Mouse (Mus musculus): Measurements from ENCODE around the gene Ctnna2. TPM values are rescaled to one million over a fixed set of nuclear protein-coding genes. Genes with fewer than 3 reads are reported as not detected.

Gene Ctnna2
- polyA plus RNA-seq, 1 experiment from 2014 or later = not detected

DNA sequence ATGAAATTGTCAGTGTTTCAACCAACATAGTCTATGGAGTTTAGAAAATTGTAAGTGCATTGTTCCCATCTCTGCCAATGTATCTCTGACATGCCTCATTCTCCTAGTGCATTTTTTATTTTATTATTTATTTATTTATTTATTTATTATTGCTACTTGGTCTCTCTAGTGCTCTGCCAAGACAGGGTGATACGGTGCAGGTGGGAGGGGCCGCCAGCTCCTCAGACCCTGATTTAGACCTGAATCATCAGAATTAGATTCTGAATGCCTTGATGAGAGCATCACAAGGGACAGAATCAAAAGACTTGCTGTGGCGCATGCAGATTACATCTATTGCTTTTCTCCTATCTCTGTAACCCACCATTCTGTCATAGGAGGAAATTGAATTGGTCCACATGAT lies 492.8 kb downstream of the Ctnna2 start:
- ChIA-PET POLR2A (no interaction called here), CTCF (no interaction called here)
- DNase-seq (ENCODE audit: low read depth, low spot score) = no peak
- ATAC-seq = no peak
- H3K27me3 ChIP-seq = no peaks in the 10 kb centered on the region
- in situ Hi-C loops (cut with MboI; ENCODE audit: low pct_unique_long_range_greater_than_20kb) = no loop called here
- no peak for TF ChIP-seq CTCF (IDR thresholded peaks at IDR 0.05)

GRCm38 (mm10) chr6:77482081-77482480 lies 497.4 kb downstream of the Ctnna2 start:
- POLR2A ChIA-PET = no interaction called here
- TF ChIP-seq CTCF (IDR thresholded peaks at IDR 0.05) = no peak
- in situ Hi-C loops (cut with MboI; ENCODE audit: low pct_unique_long_range_greater_than_20kb) = no loop called here
- ATAC-seq (no peak), DNase-seq (ENCODE audit: low read depth, low spot score) (no peak)
- no peaks in the 10 kb centered on the region for H3K27me3 ChIP-seq
- CTCF ChIA-PET = no interaction called here

DNA sequence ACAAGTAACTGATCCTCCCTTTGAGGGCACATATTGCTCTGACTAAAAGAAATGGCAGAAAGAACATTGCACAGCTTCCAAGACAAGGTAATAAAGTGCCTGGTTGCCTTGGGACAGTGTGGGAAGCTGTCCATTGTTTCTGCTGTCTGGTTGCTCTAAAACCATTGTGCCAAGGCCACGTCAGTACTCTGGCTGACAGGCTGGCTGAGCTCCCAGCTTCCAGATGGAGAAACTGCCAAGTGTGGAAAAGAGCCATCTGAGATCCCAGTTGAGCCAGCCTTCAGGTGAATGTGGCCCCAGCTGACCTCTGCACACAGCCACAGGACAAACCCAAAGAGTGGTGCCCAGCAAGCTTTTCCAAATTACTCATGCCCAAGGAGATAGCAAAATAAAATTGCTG lies 504.1 kb downstream of the Ctnna2 start:
- CTCF ChIA-PET = interaction anchor here (1.1 kb wide), 1 partner anchor 8 kb away, joined by 3 read pairs; no protein-coding TSS in a partner anchor
- ATAC-seq (no peak), DNase-seq (ENCODE audit: low read depth, low spot score) (no peak)
- in situ Hi-C loops (cut with MboI; ENCODE audit: low pct_unique_long_range_greater_than_20kb) = no loop called here
- no peak for TF ChIP-seq CTCF (IDR thresholded peaks at IDR 0.05)
- H3K27me3 ChIP-seq = no peaks in the 10 kb centered on the region
- POLR2A ChIA-PET = no interaction called here

DNA sequence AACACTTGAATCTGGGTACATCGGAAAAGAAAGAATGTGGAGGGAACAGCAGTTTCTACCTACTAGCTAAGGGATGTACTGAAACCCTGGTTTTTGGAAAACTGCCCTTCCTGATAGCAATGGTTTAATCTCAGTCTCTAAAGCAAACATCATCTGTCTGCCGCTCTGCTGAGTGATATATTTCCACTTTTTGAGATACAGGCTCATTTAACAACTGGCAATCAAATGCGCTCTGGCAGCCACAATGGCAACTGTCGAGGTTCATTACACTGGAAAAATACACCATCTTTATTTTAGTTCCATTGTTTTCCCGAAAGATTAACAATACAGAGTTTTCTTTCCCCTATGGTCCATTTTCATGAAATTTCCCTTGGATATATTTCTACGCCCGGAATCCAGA lies 506.2 kb downstream of the Ctnna2 start:
- no peak for DNase-seq (ENCODE audit: low read depth, low spot score)
- no peaks in the 10 kb centered on the region for H3K27me3 ChIP-seq
- CTCF ChIA-PET = no interaction called here
- TF ChIP-seq CTCF (IDR thresholded peaks at IDR 0.05) = no peak
- no peak for ATAC-seq
- in situ Hi-C loops (cut with MboI; ENCODE audit: low pct_unique_long_range_greater_than_20kb) = no loop called here
- POLR2A ChIA-PET = no interaction called here

DNA sequence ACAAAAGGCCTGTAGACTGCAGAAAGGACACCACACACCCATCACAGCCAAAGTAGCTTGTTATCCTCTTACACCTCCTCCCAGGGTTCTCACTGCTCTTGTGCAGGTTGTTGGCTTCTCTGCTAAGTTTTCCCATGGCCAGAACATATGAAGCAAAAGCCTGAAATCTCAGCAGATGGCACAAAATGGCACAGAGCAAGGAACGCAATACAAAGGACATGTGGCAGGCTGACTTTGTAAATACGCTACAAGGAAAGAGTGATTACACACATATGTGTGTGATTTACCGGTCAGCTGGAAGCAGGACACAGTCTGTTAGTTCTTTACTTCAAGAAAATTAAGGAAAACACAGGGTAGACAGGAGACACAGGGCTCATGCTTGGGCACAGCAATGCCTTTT lies 511.4 kb downstream of the Ctnna2 start:
- ChIA-PET CTCF (no interaction called here), POLR2A (no interaction called here)
- H3K27me3 ChIP-seq = no peaks in the 10 kb centered on the region
- ATAC-seq (no peak), DNase-seq (ENCODE audit: low read depth, low spot score) (no peak)
- TF ChIP-seq CTCF (IDR thresholded peaks at IDR 0.05) = no peak
- in situ Hi-C loops (cut with MboI; ENCODE audit: low pct_unique_long_range_greater_than_20kb) = no loop called here

DNA sequence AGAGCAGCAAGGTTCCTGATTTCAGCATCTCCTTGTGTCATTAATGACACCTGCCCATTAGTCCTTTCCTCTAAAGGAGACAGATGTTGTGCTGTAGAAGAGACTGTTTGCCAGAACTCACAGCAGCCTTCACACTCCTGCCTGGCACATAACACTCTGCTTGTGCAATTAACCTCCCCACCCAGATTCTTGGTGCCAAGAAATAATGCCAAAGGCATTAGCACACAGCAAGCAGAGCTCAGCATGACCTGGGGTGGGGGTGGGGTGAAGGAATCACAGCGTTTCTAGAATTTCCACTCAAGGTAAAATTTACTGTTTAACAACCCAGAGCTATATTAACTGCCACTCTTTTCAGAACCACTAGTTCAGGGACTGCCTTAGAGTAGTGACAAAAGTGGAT lies 516.8 kb downstream of the Ctnna2 start:
- TF ChIP-seq CTCF (IDR thresholded peaks at IDR 0.05) = no peak
- POLR2A ChIA-PET = no interaction called here
- no peaks in the 10 kb centered on the region for H3K27me3 ChIP-seq
- ATAC-seq (no peak), DNase-seq (ENCODE audit: low read depth, low spot score) (no peak)
- in situ Hi-C loops (cut with MboI; ENCODE audit: low pct_unique_long_range_greater_than_20kb) = no loop called here
- CTCF ChIA-PET = interaction anchor here (0.9 kb wide), 1 partner anchor 29 kb away, joined by 3 read pairs; no protein-coding TSS in a partner anchor

DNA sequence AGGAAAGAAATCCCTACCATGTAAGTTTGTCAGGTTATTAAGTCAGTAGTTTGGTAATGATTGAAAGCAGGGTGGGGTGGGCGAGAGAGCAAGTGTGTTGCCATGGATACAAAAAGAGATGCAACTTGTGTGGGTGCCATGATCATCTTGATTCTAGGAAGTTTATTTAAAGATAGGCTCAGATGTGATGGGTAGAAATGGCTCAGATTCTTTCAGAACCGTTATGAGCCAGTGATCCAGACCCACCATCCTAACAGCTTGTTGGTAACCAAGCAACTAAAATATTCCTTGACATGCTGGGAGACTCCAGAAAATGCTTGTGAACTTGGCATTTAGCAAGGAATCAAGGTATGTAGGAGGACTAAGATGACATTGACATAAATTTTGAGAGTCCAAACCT lies 521.6 kb downstream of the Ctnna2 start:
- ATAC-seq = no peak
- ChIA-PET CTCF (no interaction called here), POLR2A (no interaction called here)
- in situ Hi-C loops (cut with MboI; ENCODE audit: low pct_unique_long_range_greater_than_20kb) = no loop called here
- TF ChIP-seq CTCF (IDR thresholded peaks at IDR 0.05) = no peak
- no peak for DNase-seq (ENCODE audit: low read depth, low spot score)
- no peaks in the 10 kb centered on the region for H3K27me3 ChIP-seq

- no peak for ATAC-seq
- in situ Hi-C loops (cut with MboI; ENCODE audit: low pct_unique_long_range_greater_than_20kb) = no loop called here
- no peaks in the 10 kb centered on the region for H3K27me3 ChIP-seq
- ChIA-PET POLR2A (no interaction called here), CTCF (interaction anchor here (1.5 kb wide), 1 partner anchor 9 kb away, joined by 3 read pairs; no protein-coding TSS in a partner anchor)
- no peak for DNase-seq (ENCODE audit: low read depth, low spot score)
- no peak for TF ChIP-seq CTCF (IDR thresholded peaks at IDR 0.05)
Measured at GRCm38 (mm10) chr6:77446861-77447260, 532.6 kb downstream of the Ctnna2 start.

DNA sequence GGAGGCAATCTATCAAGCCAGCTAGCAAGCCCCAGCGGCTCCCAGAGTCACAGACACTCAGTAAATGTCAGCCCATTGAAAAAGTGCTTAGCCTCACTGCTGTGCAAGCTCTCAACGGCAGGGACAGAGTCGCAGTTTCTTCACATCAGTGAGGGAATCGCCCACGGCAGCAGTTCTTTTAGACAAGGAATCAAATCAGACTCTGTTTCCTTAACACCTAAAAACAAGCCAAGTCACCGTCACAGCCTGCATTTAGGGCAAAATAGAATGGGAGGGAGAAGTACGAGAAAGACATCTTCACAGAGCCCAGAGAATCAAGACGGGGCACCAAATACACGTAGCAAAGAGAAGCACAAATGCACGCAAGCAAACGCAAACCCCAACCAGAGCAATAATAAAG lies 535.6 kb downstream of the Ctnna2 start:
- no peak for DNase-seq (ENCODE audit: low read depth, low spot score)

GRCm38 (mm10) chr6:77441051-77441450 lies 538.4 kb downstream of the Ctnna2 start:
- no peak for TF ChIP-seq CTCF (IDR thresholded peaks at IDR 0.05)
- ChIA-PET POLR2A (no interaction called here), CTCF (no interaction called here)
- in situ Hi-C loops (cut with MboI; ENCODE audit: low pct_unique_long_range_greater_than_20kb) = no loop called here
- no peaks in the 10 kb centered on the region for H3K27me3 ChIP-seq
- ATAC-seq = no peak
- DNase-seq (ENCODE audit: low read depth, low spot score) = no peak

More for the DNA sequence above, 535.6 kb downstream of the Ctnna2 start:
- ChIA-PET CTCF (no interaction called here), POLR2A (no interaction called here)
- TF ChIP-seq CTCF (IDR thresholded peaks at IDR 0.05) = no peak
- no peaks in the 10 kb centered on the region for H3K27me3 ChIP-seq
- in situ Hi-C loops (cut with MboI; ENCODE audit: low pct_unique_long_range_greater_than_20kb) = no loop called here
- no peak for ATAC-seq

DNA sequence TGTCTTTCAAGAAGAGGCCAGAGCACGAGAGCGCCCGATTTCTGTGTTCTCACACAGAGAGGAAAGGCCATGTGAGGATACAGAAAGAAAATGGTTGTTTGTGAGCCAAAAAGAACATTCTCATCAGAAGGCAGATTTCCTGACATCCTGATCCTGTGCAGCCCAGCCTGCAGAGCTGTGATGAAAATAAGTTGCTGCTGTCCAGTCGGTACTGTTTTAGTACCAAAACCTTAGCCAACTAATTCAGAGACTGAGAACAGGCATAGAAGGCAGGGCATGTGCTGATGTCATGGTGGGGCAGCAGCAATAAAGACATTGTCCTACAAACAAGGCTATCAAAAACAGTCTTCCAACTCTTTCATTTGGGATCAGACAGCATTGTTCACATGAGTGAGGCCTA lies 549.1 kb downstream of the Ctnna2 start:
- DNase-seq (ENCODE audit: low read depth, low spot score) (no peak), ATAC-seq (no peak)
- POLR2A ChIA-PET = no interaction called here
- no peaks in the 10 kb centered on the region for H3K27me3 ChIP-seq
- CTCF ChIA-PET = no interaction called here
- in situ Hi-C loops (cut with MboI; ENCODE audit: low pct_unique_long_range_greater_than_20kb) = no loop called here
- no peak for TF ChIP-seq CTCF (IDR thresholded peaks at IDR 0.05)

- DNase-seq (ENCODE audit: low read depth, low spot score) = no peak
- in situ Hi-C loops (cut with MboI; ENCODE audit: low pct_unique_long_range_greater_than_20kb) = no loop called here
- H3K27me3 ChIP-seq = no peaks in the 10 kb centered on the region
- ChIA-PET CTCF (interaction anchor here (0.8 kb wide), 1 partner anchor 17 kb away, joined by 3 read pairs; no protein-coding TSS in a partner anchor), POLR2A (no interaction called here)
- TF ChIP-seq CTCF (IDR thresholded peaks at IDR 0.05) = no peak
- ATAC-seq = no peak
Measured at GRCm38 (mm10) chr6:77425746-77426145, 553.8 kb downstream of the Ctnna2 start.
